Mouse (Mus musculus) midbrain, embryonic 12.5 days (tissue): ENCODE measurements at regions not wholly inside any gene's neighbourhood (a gene's known extent, or its start where the extent isn't known, plus 50 kb on each side); places are given as distances from the start of the nearest gene placed in this dataset.

Experiments
- ATAC-seq: fragments of 200-750 bp; cut with Nextera tagmentation; 2 replicates; pipeline ENCODE4 v1.8.0; 2017; ENCODE audit warnings: low read depth, moderate TSS enrichment, moderate library complexity; ENCODE audit not compliant: low FRiP score
- H3K27ac ChIP-seq: fragments of 300-500 bp; sonication (generic); replicated peaks from 2 replicates; pipeline ENCODE4 v1.5.1; 2016; ENCODE audit warnings: mild to moderate bottlenecking
- H3K27me3 ChIP-seq: fragments of 300-500 bp; sonication (generic); 2 replicates; pipeline ENCODE4 v1.6.1; 2016; ENCODE audit warnings: mild to moderate bottlenecking
- H3K36me3 ChIP-seq: fragments of 300-500 bp; sonication (generic); 2 replicates; pipeline ENCODE4 v1.6.1; 2016
- H3K4me1 ChIP-seq: fragments of 300-500 bp; sonication (generic); 2 replicates; pipeline ENCODE4 v1.6.1; 2016
- H3K4me2 ChIP-seq: fragments of 300-500 bp; sonication (generic); replicated peaks from 2 replicates; pipeline ENCODE4 v1.6.1; 2016; ENCODE audit warnings: mild to moderate bottlenecking, moderate library complexity
- H3K4me3 ChIP-seq: fragments of 300-500 bp; sonication (generic); 2 replicates; pipeline ENCODE4 v1.5.1; 2016; ENCODE audit warnings: mild to moderate bottlenecking
- H3K9ac ChIP-seq: fragments of 300-500 bp; sonication (generic); replicated peaks from 2 replicates; pipeline ENCODE4 v1.6.1; 2016; ENCODE audit warnings: mild to moderate bottlenecking, moderate library complexity
- H3K9me3 ChIP-seq: fragments of 300-500 bp; sonication (generic); 2 replicates; pipeline ENCODE4 v1.6.1; 2016; ENCODE audit warnings: mild to moderate bottlenecking
- WGBS: fragments of 180-500 bp; shearing (Covaris S2); methylation state at CpG from one replicate; pipeline ENCODE4 v1.1.7; 2016; 5-methylcytosine and 5-hydroxymethylcytosine counted together

DNA sequence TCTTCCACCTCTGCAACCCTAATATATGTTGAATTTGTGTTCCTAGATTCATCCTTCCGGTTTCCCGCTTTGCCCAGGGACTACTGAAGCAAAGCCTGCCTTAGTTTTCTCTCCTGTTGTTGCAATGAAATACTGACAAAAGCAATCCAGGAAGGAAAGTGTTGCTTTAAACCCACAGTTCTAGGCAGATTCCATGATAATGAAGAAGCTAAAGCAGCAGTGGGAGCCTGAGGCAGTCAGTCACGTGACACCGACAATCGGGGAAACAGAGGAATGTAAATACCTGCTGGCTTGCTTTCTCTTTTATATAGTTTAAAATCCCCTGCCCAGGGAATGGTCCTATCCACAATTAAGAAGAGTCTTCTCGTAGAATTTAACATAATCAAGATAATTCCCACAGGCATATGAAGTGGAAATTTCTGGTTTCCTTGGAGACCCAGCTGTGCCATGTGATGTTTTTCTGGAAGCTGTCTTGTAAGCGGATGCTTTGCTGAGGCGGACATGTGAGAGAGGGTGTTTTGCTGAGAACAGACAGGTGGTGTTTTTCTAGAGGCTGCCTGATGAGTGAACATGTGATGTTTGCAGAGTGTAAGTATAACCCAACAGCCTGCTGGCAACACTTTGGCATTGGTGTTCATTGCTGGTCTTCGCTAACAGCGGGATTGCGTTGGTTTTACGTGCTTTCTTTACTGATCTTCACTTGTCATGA, 398.0 kb downstream of the Prim2 start:
- Histone ChIP-seq H3K4me3 (no peak overlapping the region), H3K4me2 (0 out of 2 replicates have a peak overlapping the region, but pooled peaks have one; percentile 21), H3K27me3 (no peaks in the 10 kb centered on the region), H3K36me3 (no peaks in the 10 kb centered on the region), H3K27ac (no peak overlapping the region), H3K4me1 (peaks cover 7% of the 10 kb centered on the region; the same call in 1 of the 2 replicates), H3K9me3 (no peaks in the 10 kb centered on the region), H3K9ac (no peak overlapping the region)
- ATAC-seq = peak; percentile 70
- WGBS = 61% methylated on average over 12 of the region's 12 CpGs

DNA sequence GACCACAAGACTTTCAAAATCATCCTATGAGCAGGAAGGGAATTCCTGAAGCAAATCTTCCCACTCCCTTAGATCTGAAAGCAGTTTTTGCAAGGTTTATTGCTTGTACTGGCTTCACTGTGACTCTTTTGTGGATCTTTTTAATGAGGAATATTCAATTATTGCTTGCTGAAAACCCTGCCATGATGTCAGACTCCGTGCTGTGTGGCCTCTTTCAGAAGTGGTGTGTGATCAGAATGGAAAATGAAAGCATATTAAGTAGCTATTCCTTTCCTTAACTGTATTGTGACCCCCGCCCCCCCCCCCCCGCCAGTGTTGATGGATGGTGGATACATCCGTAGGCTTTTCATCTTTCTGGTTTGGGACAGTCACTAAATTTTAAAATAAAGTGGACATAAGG, 400.4 kb downstream of the Prim2 start:
- no peaks in the 10 kb centered on the region for H3K9me3 ChIP-seq
- WGBS = 61% methylated on average over 4 of the region's 4 CpGs
- no peak overlapping the region for H3K27ac ChIP-seq
- peaks cover 7% of the 10 kb centered on the region; the same call in 1 of the 2 replicates for H3K4me1 ChIP-seq
- no peak for ATAC-seq
- H3K4me3 ChIP-seq = no peak overlapping the region
- no peaks in the 10 kb centered on the region for H3K36me3 ChIP-seq
- no peaks in the 10 kb centered on the region for H3K27me3 ChIP-seq
- H3K4me2 ChIP-seq = no peak overlapping the region
- H3K9ac ChIP-seq = no peak overlapping the region

DNA sequence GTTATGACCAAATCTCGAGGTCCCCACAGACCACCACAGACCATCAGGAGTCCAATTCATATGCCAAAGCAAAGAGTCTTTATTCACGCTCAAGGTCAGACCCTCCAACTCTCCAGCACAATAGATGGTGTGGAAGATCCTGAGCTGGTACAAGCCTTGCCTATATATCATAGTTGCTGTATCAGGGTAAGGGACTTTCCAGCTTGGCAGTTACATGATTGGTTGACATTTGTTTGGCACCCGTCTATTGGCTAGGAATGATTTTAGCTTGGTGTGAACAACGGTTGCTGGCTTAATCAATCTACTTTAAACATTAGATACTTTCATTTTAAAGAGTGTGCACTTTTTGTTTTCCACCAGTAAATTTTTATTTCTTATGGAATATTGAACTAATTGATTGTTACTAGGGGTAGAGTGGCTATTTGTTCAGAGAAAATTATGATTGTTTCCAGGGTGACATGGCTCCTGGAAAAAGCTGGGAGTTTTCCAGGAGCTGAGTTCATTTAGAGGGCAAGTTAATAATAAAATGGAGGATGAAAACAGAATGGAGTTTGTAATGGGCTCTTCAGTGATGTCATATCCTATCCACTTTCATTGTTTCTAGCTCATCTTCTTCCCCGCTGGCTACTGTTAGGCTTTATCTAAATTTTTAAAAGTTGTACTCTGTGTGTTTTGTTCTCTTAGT, 403.7 kb downstream of the Prim2 start:
- 89% methylated on average over 5 of the region's 5 CpGs for WGBS
- H3K4me3 ChIP-seq = no peak overlapping the region
- H3K27ac ChIP-seq = no peak overlapping the region
- no peak for ATAC-seq
- H3K9me3 ChIP-seq = no peaks in the 10 kb centered on the region
- H3K4me1 ChIP-seq = 0 out of 2 replicates have a peak, but pooled peaks cover 7% of the 10 kb centered on the region
- no peak overlapping the region for H3K9ac ChIP-seq
- H3K36me3 ChIP-seq = no peaks in the 10 kb centered on the region
- no peaks in the 10 kb centered on the region for H3K27me3 ChIP-seq
- H3K4me2 ChIP-seq = no peak overlapping the region

DNA sequence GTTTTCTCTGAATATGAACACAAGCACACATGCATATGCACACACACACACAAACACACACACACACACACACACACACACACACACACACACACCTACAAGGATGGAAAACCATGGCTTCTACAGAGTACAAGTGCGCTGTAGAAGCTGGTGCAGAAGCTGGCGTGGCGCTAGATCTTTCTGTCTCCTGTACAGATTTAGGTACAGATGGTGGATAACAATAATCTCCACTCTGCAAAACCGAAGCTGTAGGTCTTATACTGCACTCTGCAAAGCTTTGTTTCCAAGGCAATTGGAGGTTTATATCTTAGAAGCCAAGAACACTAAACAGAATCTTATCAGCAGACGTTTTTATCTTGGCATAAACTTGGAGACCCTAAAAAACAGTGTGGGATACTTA, 420.1 kb downstream of the Prim2 start:
- no peak overlapping the region for H3K4me3 ChIP-seq
- no peak overlapping the region for H3K27ac ChIP-seq
- no peak overlapping the region for H3K9ac ChIP-seq
- H3K9me3 ChIP-seq = no peaks in the 10 kb centered on the region
- ATAC-seq = no peak
- H3K4me2 ChIP-seq = no peak overlapping the region
- no peaks in the 10 kb centered on the region for H3K4me1 ChIP-seq
- H3K36me3 ChIP-seq = no peaks in the 10 kb centered on the region
- no peaks in the 10 kb centered on the region for H3K27me3 ChIP-seq
- WGBS = 92% methylated on average over 5 of the region's 5 CpGs

DNA sequence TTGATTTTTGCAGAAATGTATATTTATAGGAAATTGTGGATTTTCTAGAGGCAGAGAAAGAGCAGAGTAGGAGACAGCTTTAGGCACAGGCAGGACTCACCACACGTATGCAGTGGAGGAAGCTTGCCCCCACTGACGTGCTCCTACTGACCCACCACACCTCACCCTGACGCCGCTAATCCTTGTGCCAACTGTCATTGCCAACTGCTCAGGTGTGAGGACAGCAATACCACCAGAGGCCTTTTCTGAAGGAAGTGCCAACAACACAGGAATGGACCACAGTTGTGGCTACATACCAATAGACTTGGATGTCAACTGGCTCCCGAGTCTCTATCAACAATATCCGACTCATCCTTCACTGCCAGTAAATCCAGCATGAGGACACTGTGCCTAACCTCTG, 422.5 kb downstream of the Prim2 start:
- ATAC-seq = no peak
- WGBS = 90% methylated on average over 6 of the region's 6 CpGs
- Histone ChIP-seq H3K9me3 (no peaks in the 10 kb centered on the region), H3K9ac (no peak overlapping the region), H3K4me2 (no peak overlapping the region), H3K36me3 (no peaks in the 10 kb centered on the region), H3K4me1 (no peaks in the 10 kb centered on the region), H3K4me3 (no peak overlapping the region), H3K27ac (no peak overlapping the region), H3K27me3 (no peaks in the 10 kb centered on the region)

DNA sequence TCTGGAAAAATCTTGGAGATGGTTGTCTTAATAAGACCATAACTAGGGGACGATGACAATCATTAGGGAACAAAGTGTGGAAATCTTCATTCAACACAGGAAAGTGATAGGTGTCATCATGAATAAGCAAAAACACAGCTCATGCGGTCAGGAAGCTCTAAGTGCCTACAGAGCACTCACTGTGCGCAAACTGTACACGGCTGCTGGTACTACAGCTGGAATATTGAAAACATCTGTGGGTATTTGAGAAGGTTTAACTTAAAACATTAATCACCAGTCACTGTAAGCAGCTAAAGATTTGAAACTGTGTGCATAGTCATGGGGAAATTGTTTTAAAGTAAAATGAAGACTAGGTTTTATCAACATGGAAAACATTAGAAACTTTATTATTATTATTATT, 424.4 kb downstream of the Prim2 start:
- no peaks in the 10 kb centered on the region for H3K27me3 ChIP-seq
- no peak overlapping the region for H3K4me3 ChIP-seq
- no peak overlapping the region for H3K9ac ChIP-seq
- no peak for ATAC-seq
- H3K4me1 ChIP-seq = no peaks in the 10 kb centered on the region
- H3K27ac ChIP-seq = no peak overlapping the region
- 82% methylated on average over 4 of the region's 4 CpGs for whole genome bisulfite sequencing
- no peaks in the 10 kb centered on the region for H3K9me3 ChIP-seq
- H3K36me3 ChIP-seq = no peaks in the 10 kb centered on the region
- H3K4me2 ChIP-seq = no peak overlapping the region

DNA sequence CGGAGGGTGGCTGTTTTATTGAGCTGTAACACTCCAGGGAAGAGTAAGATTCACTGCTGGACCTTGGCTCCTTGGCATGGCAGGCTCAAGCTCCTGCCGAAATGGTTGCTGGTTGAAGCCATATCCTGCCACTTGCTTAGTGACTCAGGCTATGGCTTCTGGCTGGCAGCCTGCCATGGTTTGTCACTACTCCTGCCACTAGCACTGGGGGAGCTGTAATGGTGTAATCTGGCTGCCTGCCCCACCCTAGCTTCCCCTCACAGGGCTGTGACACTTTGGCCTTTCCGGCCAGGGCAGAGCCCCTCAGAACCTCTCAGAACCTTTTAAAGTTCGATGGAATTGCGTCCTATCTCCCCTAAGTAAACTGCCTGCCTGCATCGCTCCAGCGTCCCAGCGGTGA, 424.9 kb downstream of the Prim2 start:
- ATAC-seq = no peak
- Histone ChIP-seq H3K27me3 (no peaks in the 10 kb centered on the region), H3K27ac (no peak overlapping the region), H3K36me3 (no peaks in the 10 kb centered on the region), H3K4me2 (no peak overlapping the region), H3K4me3 (no peak overlapping the region), H3K4me1 (no peaks in the 10 kb centered on the region), H3K9ac (no peak overlapping the region), H3K9me3 (no peaks in the 10 kb centered on the region)
- 89% methylated on average over 8 of the region's 8 CpGs for WGBS

DNA sequence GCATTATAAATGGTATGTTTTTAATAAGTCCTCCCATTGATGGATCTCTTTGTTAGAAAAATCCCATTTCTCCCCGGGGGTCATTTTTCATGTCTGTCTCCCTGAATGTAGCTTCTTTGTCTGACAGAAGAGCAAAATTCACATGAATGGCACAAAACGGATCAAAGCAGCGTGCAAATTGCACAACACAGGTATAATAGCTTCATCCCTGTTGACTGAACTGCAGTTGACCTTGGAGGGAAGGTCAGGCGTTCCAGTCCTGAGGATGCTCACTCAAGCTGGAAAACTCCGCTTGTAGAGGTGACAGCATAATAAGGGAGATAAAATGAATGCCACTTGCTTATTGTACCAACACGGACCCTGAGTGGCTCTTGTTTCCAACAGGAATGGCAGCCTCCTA, 446.6 kb downstream of the Prim2 start:
- no peaks in the 10 kb centered on the region for H3K4me1 ChIP-seq
- no peak overlapping the region for H3K27ac ChIP-seq
- WGBS = 66% methylated on average over 6 of the region's 6 CpGs
- H3K27me3 ChIP-seq = no peaks in the 10 kb centered on the region
- no peaks in the 10 kb centered on the region for H3K9me3 ChIP-seq
- H3K4me2 ChIP-seq = no peak overlapping the region
- no peak overlapping the region for H3K4me3 ChIP-seq
- no peaks in the 10 kb centered on the region for H3K36me3 ChIP-seq
- ATAC-seq = no peak
- no peak overlapping the region for H3K9ac ChIP-seq

DNA sequence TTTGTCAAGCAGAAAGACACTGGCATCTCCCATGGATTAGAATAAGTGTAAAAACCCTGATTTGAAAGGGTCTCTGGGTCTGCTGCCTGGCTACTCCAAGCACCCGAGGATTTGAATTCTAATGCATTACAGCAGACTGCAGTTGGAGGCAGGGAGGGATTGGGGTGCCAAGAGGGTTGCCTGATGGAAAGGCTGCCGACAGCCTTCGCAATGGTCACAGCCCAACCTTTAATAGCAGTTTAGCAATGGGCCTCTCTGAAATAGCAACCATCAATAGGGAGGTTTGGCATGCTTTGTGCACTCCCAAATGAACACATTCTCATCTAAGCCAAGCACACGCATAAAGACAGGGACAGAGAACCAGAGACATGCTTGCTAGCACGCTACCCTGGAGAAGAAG, 454.8 kb downstream of the Prim2 start:
- no peaks in the 10 kb centered on the region for H3K9me3 ChIP-seq
- H3K4me3 ChIP-seq = no peak overlapping the region
- no peaks in the 10 kb centered on the region for H3K36me3 ChIP-seq
- H3K27ac ChIP-seq = peak overlapping the region; percentile 39; the same call in 1 of the 2 replicates
- peaks cover 8% of the 10 kb centered on the region; the same call in 1 of the 2 replicates for H3K4me1 ChIP-seq
- no peak overlapping the region for H3K9ac ChIP-seq
- ATAC-seq = peak; percentile 89
- no peaks in the 10 kb centered on the region for H3K27me3 ChIP-seq
- no peak overlapping the region for H3K4me2 ChIP-seq
- 51% methylated on average over 5 of the region's 5 CpGs for WGBS

DNA sequence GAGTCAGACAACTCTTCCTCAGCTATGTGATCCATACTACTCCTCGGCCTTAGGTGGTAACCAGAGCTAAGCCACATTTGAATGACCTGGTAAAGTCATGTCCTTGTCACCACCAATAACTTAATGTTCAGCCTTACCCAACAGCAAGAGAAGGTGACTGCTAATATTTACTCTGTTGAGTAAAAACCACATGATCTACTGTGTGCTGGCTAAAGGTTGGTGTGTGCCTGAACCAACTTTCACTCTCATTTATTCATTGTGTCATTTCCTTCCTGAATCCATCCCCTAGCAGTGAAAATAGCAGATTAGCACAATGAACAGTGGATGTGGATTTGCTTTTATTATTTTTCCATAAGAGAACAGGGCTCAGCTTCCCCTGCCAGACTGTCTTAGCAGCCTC, 455.2 kb downstream of the Prim2 start:
- 79% methylated on average over 1 of the region's 1 CpGs for WGBS
- no peaks in the 10 kb centered on the region for H3K27me3 ChIP-seq
- no peak overlapping the region for H3K9ac ChIP-seq
- 0 out of 2 replicates have a peak overlapping the region, but pooled peaks have one; percentile 39 for H3K27ac ChIP-seq
- H3K4me3 ChIP-seq = no peak overlapping the region
- peaks cover 8% of the 10 kb centered on the region; the same call in 1 of the 2 replicates for H3K4me1 ChIP-seq
- H3K4me2 ChIP-seq = no peak overlapping the region
- H3K36me3 ChIP-seq = no peaks in the 10 kb centered on the region
- peak; percentile 20 for ATAC-seq
- H3K9me3 ChIP-seq = no peaks in the 10 kb centered on the region

DNA sequence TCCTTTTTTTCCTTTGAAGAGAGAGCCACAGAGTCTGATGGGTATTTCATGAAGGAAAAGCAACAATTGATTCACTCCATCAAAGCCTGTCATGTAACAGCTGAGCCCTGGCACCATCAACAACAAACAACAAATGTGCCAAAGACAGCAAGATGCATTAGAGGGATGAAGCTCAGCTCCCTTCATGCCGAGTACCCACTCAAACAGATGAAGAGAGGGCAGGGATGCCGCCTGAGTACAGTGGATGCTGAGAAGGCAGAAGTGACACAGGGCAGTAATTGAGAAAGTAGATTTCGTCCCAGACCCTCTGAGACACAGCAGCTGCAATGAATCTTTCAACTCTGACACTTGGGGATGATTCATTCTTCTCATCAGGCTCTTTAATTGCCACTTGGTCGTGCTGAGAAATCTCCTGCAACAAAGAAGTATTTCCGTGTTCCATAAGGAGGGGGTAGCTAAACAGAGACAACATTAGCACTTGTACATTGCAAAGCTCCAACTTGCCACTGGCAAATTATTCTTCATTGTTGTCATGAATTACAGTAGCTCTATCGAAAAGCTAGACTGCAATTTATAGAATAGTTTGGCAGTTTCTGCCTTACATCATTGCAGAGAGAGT, 467.9 kb downstream of the Prim2 start:
- H3K27me3 ChIP-seq = no peaks in the 10 kb centered on the region
- H3K4me1 ChIP-seq = no peaks in the 10 kb centered on the region
- H3K9ac ChIP-seq = no peak overlapping the region
- no peak for ATAC-seq
- 72% methylated on average over 6 of the region's 6 CpGs for WGBS
- H3K4me3 ChIP-seq = no peak overlapping the region
- H3K36me3 ChIP-seq = no peaks in the 10 kb centered on the region
- no peaks in the 10 kb centered on the region for H3K9me3 ChIP-seq
- no peak overlapping the region for H3K4me2 ChIP-seq
- H3K27ac ChIP-seq = no peak overlapping the region

DNA sequence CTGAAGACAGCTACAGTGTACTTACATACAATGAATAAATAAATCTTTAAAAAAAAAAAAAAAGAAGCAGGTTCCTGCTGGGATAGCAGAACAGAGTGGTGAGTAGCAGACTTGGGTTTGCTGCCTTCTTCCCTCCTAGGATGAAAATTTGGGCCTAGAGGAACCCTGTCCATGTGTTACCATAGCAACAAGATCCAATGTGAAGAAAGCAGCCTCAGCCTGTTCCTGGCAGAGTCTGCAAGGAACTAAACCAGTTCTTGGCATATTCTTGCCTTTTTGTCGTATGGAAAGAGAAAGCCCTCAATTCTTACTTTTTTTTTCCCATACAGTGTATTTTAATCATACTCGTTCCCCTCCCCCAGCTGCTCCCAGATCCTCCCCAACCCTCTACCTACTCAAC, 474.5 kb downstream of the Prim2 start:
- WGBS = 71% methylated on average over 2 of the region's 2 CpGs
- no peak overlapping the region for H3K4me2 ChIP-seq
- H3K36me3 ChIP-seq = no peaks in the 10 kb centered on the region
- ATAC-seq = no peak
- no peak overlapping the region for H3K9ac ChIP-seq
- no peaks in the 10 kb centered on the region for H3K4me1 ChIP-seq
- no peaks in the 10 kb centered on the region for H3K27me3 ChIP-seq
- no peak overlapping the region for H3K4me3 ChIP-seq
- H3K9me3 ChIP-seq = no peaks in the 10 kb centered on the region
- H3K27ac ChIP-seq = no peak overlapping the region
